Mouse (Mus musculus): Measurements from ENCODE around the gene Rnf180.

Gene Rnf180

DNA sequence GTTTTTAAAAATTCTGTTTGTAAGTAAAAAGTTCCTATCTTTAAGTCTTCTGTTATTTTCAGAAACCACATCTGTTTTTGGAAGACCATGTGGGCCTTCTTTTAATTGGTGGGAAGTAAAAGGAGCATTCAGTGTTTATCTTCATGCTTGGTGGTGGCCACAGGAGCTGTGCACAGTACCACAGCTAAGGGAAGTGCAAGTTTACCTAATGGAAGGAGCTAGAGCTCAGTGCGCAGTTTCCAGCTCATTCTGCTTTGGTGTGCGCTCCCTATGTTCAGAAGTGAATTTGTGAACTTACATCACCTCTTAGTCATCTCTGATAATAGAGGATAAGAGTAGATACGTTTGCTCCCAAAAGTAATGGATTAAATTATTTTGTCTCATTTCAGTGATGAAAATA is 172.5 kb downstream of the Rnf180 start:
- no peak for DNase-seq

DNA sequence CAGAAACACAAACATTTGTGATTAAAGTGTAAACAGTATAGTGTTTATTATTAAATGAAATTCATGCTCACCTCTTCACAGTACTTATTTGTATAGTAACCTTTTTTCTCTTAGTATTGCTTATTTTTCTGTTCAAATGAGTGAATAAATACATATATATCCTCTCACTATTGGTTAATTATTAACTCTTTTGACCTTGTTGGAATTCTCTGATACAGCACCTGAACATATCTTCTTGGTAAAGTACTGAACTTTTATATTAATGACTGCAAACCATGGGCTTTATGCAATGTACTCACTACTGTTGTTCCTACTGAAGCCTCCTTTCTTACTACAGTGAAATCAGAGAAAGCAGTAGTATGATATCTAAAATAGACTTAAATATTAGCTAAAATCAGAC is 173.0 kb downstream of the Rnf180 start:
- no peak for DNase-seq

DNA sequence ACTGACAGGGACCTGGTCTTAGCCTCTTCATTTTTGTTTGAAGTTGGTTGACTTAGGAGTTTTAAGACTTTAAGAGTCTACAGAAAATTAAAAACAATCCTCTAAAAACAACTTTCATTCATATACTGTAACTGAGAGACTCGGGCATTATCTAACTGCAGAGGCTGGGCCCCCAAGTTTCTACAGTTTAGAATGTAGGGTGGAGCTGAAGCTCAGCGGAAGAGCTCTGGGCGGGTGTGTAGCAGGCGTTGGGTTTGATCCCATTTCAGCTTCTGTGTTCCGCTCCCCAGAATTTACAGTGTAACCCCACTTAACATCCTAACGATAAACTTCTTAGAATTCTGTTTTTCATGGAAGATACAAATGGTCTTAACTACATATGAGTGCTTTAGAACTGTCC is 183.0 kb downstream of the Rnf180 start:
- DNase-seq = no peak

DNA sequence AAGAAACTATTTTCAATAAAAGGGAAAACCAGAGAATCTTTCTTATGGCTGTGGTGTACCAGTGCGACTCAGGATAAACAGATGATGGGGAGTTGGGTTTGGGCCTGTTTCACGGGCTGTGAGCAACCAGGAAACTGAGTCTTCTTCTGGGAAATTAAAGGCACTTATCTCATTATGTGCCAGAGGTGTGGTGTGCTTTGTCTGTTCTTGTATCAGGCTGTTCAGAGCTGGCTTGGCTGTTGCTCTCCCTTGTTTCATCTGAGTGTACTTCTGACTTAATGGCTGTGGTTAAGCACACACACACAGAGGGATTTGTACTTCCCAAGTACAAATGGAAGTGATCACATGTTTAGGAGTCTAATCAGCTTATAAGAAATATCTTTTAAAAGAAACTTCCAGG is 190.2 kb downstream of the Rnf180 start:
- no peak for DNase-seq

DNA sequence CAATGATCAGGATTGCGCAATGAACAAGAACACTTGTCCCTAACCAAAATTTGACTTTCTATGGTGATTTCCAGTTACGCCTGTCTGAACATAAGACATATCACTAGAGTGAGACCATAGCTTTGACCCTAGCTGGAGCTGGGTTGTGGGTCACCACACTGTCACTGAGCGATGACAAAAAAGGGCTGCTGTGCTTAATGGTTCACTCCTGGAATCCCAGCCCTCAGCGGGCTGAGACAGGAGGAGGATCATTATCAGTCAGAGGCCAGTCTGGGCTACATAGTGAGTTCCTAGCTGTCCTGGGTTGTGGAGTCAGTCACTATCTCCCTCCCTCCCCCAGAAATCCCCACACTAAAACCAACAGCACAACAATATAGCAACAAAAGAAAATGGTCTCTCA is 193.9 kb downstream of the Rnf180 start:
- no peak for DNase-seq

DNA sequence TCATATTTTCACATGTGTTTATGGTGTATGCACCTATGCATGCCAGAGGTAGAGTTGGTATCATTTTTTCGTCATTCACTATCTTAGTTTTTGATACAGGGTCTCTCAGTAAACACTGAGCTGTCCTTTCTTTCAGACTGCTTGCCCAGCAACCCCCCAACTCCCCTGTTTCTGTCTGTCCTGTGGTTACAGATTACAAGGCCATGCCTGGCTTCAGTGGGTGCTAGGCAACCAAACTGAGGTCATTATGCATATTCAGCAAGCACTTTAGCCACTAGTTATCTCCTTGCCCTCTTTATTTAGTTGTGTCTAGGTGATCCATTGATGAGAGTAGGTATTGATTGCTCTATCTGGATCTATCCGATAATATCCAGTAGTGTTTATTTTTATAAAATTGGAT is 198.3 kb downstream of the Rnf180 start:
- no peak for DNase-seq

DNA sequence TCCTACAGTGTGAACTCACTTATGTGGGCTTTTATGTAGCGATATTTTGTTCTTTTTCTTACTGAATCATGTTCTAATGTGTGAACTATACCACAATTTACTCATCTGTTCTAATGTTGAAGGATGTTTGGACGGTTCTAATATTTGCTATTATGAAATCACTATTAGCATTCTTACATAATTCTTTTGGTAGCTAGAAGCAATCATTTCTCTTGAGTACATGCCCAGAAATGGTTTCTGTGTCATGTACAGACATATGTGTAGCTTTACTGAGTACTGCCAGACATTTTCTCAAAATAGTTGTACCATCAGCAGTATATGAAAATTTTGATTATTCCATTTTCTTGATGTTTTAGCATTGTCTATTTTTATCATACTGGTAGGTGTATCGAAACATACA is 205.3 kb downstream of the Rnf180 start:
- DNase-seq = no peak

DNA sequence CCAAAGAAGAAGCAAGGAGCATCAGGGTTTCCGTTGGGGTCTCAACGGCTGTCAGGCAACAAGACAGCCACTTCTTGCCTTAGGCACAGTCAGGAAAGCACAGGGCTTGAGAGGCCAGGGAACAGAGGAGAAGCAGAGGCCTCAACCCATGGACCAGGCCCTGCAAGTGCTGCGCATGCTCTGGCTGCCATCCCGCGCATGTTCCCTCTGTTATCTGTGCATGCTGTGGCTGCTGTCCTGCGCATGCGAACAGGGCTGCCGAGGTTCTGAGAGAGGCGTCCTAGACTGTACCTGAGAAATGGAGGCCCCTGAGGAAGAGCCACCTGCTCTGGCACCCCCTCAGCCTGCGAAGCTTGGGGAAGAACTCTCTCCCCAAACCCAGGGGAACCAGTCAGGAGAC is 212.8 kb downstream of the Rnf180 start, which contains the start of gene 4933425L06Rik:
Gene 4933425L06Rik (plus strand): TSS at position 261 of the 400 bp plus-strand sequence.
- no peak for DNase-seq
